Mouse (Mus musculus) erythroid progenitor cell, adult 5-6 weeks (primary cell): ENCODE measurements around the gene Stk4. TPM values are rescaled to one million over a fixed set of nuclear protein-coding genes. Genes with fewer than 3 reads are reported as not detected.
"Not testable (repeated sequence)": the region's sequence is repeated elsewhere in the genome, so short reads cannot be mapped to it uniquely, and the experiment has no call there.

Source experiments
- ATAC-seq: replicated peaks from 2 replicates; pipeline ENCODE4 v1.8.0; 2016; ENCODE audit warnings: moderate number of reproducible peaks, mild to moderate bottlenecking, moderate TSS enrichment, inconsistent platforms; ENCODE audit not compliant: poor library complexity, low FRiP score, severe bottlenecking
- total RNA-seq, 2 experiments: library from RNA; stranded (forward) in 1 of 2; stranded (reverse) in 1 of 2; fragments of 150-400 nt in 1 of 2; fragments of 186-747, 209-891 nt in 1 of 2; gene quantifications; 2 replicates each; pipeline versions ENCODE4 v1.2.3 to v1.2.4; 2015 to 2017; ENCODE audit warnings: low replicate concordance in 2 of 2

Gene Stk4
- total RNA-seq (2015; ENCODE audit: low replicate concordance) (58.7 and 62.5 TPM in 2 replicates), total RNA-seq (2017; ENCODE audit: low replicate concordance) (40.8 and 74.2 TPM in 2 replicates)

GRCm38 (mm10) chr2:164070142-164070764 is at the start of gene Stk4:
Stk4 (plus strand) TSS chr2:164070322.
- ATAC-seq: no peak

GRCm38 (mm10) chr2:164022104-164022503 is 48.0 kb upstream of the Stk4 start:
- no peak for ATAC-seq

GRCm38 (mm10) chr2:164025150-164025549 is 45.0 kb upstream of the Stk4 start, which contains the start of gene Pabpc1l:
Pabpc1l (plus strand) TSS chr2:164025450.
- no peak for ATAC-seq

- ATAC-seq: no peak
These were observed 39.0 kb upstream of the Stk4 start for GRCm38 (mm10) chr2:164031147-164031546.

GRCm38 (mm10) chr2:164032973-164033372 is 37.1 kb upstream of the Stk4 start:
- ATAC-seq: no peak

GRCm38 (mm10) chr2:164036520-164037019 is 33.6 kb upstream of the Stk4 start:
- no peak for ATAC-seq

GRCm38 (mm10) chr2:164038407-164039028 is 31.6 kb upstream of the Stk4 start:
- no peak for ATAC-seq

- no peak for ATAC-seq
These were observed 29.2 kb upstream of the Stk4 start for GRCm38 (mm10) chr2:164040949-164041348.

GRCm38 (mm10) chr2:164041523-164041922 is 28.6 kb upstream of the Stk4 start:
- ATAC-seq: no peak

- ATAC-seq: 0 out of 2 replicates have a peak, but pooled peaks have one; percentile 41
These were observed 22.9 kb upstream of the Stk4 start for GRCm38 (mm10) chr2:164047197-164047690.

GRCm38 (mm10) chr2:164053767-164054166 is 16.4 kb upstream of the Stk4 start:
- ATAC-seq: no peak

- ATAC-seq: no peak
These were observed 15.5 kb upstream of the Stk4 start for GRCm38 (mm10) chr2:164054671-164055070.

- no peak; the same call in 1 of the 2 replicates for ATAC-seq
These were observed 10.4 kb upstream of the Stk4 start for GRCm38 (mm10) chr2:164059634-164060235.

- ATAC-seq: peak; percentile 82
These were observed 779 bp downstream of the Stk4 start, which contains the start of gene Tomm34 for GRCm38 (mm10) chr2:164070765-164071436. Tomm34 (minus strand) TSS chr2:164071169.

- not testable (repeated sequence) for ATAC-seq
These were observed 1.3 kb downstream of the Stk4 start for GRCm38 (mm10) chr2:164071437-164071820.

GRCm38 (mm10) chr2:164072109-164072508 is 2.0 kb downstream of the Stk4 start:
- ATAC-seq: no peak

GRCm38 (mm10) chr2:164073120-164073519 is 3.0 kb downstream of the Stk4 start:
- ATAC-seq: no peak

- peak; percentile 89 for ATAC-seq
These were observed 3.9 kb downstream of the Stk4 start for GRCm38 (mm10) chr2:164073918-164074578.

GRCm38 (mm10) chr2:164075088-164075487 is 5.0 kb downstream of the Stk4 start:
- ATAC-seq: no peak
